Mouse (Mus musculus) G1E (cell line): ENCODE results near the gene Cfb. TPM values are rescaled to one million over a fixed set of nuclear protein-coding genes. Genes with fewer than 3 reads are reported as not detected.
"Not testable (repeated sequence)": the region's sequence is repeated elsewhere in the genome, so short reads cannot be mapped to it uniquely, and the experiment has no call there.

Experiments used
- ATAC-seq: 2 replicates; pipeline ENCODE4 v1.8.0; 2016; ENCODE audit warnings: mild to moderate bottlenecking; ENCODE audit not compliant: insufficient number of reproducible peaks, poor library complexity, low FRiP score, severe bottlenecking; ENCODE audit errors: extremely low read depth
- DNase-seq: peaks from one replicate; pipeline ENCODE4 v3.0.0; 2012; ENCODE audit warnings: low spot score
- H3K27me3 ChIP-seq: 2 replicates; pipeline ENCODE4 v1.6.1; 2012; ENCODE audit warnings: mild to moderate bottlenecking, low read length, inconsistent platforms; ENCODE audit not compliant: insufficient read depth
- H3K36me3 ChIP-seq: replicated peaks from 2 replicates; pipeline ENCODE3; 2012; ENCODE audit warnings: mild to moderate bottlenecking, inconsistent platforms
- H3K4me1 ChIP-seq: 2 replicates; pipeline ENCODE4 v1.6.1; 2012; ENCODE audit warnings: low read depth, low read length, inconsistent platforms, mixed read lengths; ENCODE audit not compliant: insufficient read depth
- H3K4me3 ChIP-seq: 2 replicates; pipeline ENCODE4 v1.5.1; 2012; ENCODE audit warnings: low read depth, mild to moderate bottlenecking, inconsistent platforms, low read length, moderate library complexity, mixed read lengths
- H3K9me3 ChIP-seq: replicated peaks from 2 replicates; pipeline ENCODE4 v1.6.1; 2012; ENCODE audit warnings: inconsistent platforms
- CTCF ChIP-seq: IDR thresholded peaks from 2 replicates; pipeline ENCODE4 v1.5.1; 2012; ENCODE audit warnings: low read depth, low read length, inconsistent platforms, mixed read lengths
- GATA1 ChIP-seq: IDR thresholded peaks from 2 replicates; pipeline ENCODE4 v1.6.1; 2012; ENCODE audit warnings: borderline replicate concordance, low read length, inconsistent platforms, mixed read lengths
- GATA2 ChIP-seq: IDR thresholded peaks from 2 replicates; pipeline ENCODE4 v1.6.1; 2012; ENCODE audit warnings: low read depth, low read length, inconsistent platforms, borderline replicate concordance
- POLR2AphosphoS5 ChIP-seq: IDR thresholded peaks from 2 replicates; pipeline ENCODE4 v1.6.1; 2012; ENCODE audit warnings: low read depth, low read length, inconsistent platforms; ENCODE audit not compliant: insufficient replicate concordance
- TAL1 ChIP-seq: conservative IDR thresholded peaks from 2 replicates; pipeline ENCODE4 v1.6.1; 2012; ENCODE audit warnings: low read depth, low read length, inconsistent platforms, mixed read lengths
- polyA plus RNA-seq: library from polyadenylated mRNA; stranded (reverse); fragments of >175 nt; gene quantifications from 2 replicates; pipeline ENCODE4 v1.2.3, GENCODE M21; 2012
- total RNA-seq, 2 experiments: library from RNA; stranded (forward) in 1 of 2; stranded (reverse) in 1 of 2; fragments of 200-1000 nt in 1 of 2; fragments of >200 nt in 1 of 2; fragmentation: Nextera tagmentation in 1 of 2; gene quantifications; 2 replicates each; pipeline ENCODE4 v1.2.3; 2014 to 2017

Cfb gene
- total and polyA plus RNA-seq, 3 experiments = not detected

- H3K4me3 ChIP-seq = no peak overlapping the region
- H3K9me3 ChIP-seq = no peaks in the 10 kb centered on the region
- peaks cover 30% of the 10 kb centered on the region for H3K27me3 ChIP-seq
- no peak for TF ChIP-seq TAL1
- no peak for TF ChIP-seq POLR2AphosphoS5
- no peak for TF ChIP-seq CTCF
- TF ChIP-seq GATA2 = no peak
- TF ChIP-seq GATA1 = no peak
- no peaks in the 10 kb centered on the region for H3K4me1 ChIP-seq
- H3K36me3 ChIP-seq = no peaks in the 10 kb centered on the region
- ATAC-seq (no peak), DNase-seq (no peak)
These were observed 47.4 kb downstream of the Cfb start for GRCm38 (mm10) chr17:34814818-34815370.

- peak; percentile 84 for TF ChIP-seq CTCF
- peak; percentile 51 for DNase-seq
- not testable (repeated sequence) for ATAC-seq, H3K4me3 ChIP-seq, H3K4me1 ChIP-seq, H3K36me3 ChIP-seq, H3K9me3 ChIP-seq
- H3K27me3 ChIP-seq = peaks cover 29% of the 10 kb centered on the region
These were observed 48.6 kb downstream of the Cfb start for GRCm38 (mm10) chr17:34813747-34814146.

- no peaks in the 10 kb centered on the region for H3K4me1 ChIP-seq
- no peaks in the 10 kb centered on the region for H3K36me3 ChIP-seq
- H3K4me3 ChIP-seq = no peak overlapping the region
- no peaks in the 10 kb centered on the region for H3K9me3 ChIP-seq
- DNase-seq (no peak), ATAC-seq (no peak)
- TF ChIP-seq POLR2AphosphoS5 = no peak
- TF ChIP-seq GATA1 = no peak
- TF ChIP-seq TAL1 = no peak
- TF ChIP-seq GATA2 = no peak
- no peak for TF ChIP-seq CTCF
- H3K27me3 ChIP-seq = peaks cover 22% of the 10 kb centered on the region; the same call in 1 of the 2 replicates
These were observed 51.0 kb downstream of the Cfb start for GRCm38 (mm10) chr17:34811275-34811674.

GRCm38 (mm10) chr17:34810811-34811210 lies 51.5 kb downstream of the Cfb start:
- not testable (repeated sequence) for ATAC-seq, H3K9me3 ChIP-seq

GRCm38 (mm10) chr17:34810411-34810810 lies 51.9 kb downstream of the Cfb start:
- not testable (repeated sequence) for H3K4me1 ChIP-seq, H3K9me3 ChIP-seq, H3K4me3 ChIP-seq, ATAC-seq, DNase-seq, H3K36me3 ChIP-seq
- peaks cover 18% of the 10 kb centered on the region; the same call in 1 of the 2 replicates for H3K27me3 ChIP-seq

More at GRCm38 (mm10) chr17:34810811-34811210, 51.5 kb downstream of the Cfb start:
- H3K4me1 ChIP-seq, DNase-seq, H3K4me3 ChIP-seq, H3K36me3 ChIP-seq: not testable (repeated sequence)
- peaks cover 18% of the 10 kb centered on the region; the same call in 1 of the 2 replicates for H3K27me3 ChIP-seq

GRCm38 (mm10) chr17:34808599-34809205 lies 53.6 kb downstream of the Cfb start:
- Histone ChIP-seq H3K4me3 (no peak overlapping the region), H3K4me1 (no peaks in the 10 kb centered on the region), H3K9me3 (peaks cover 6% of the 10 kb centered on the region), H3K27me3 (peaks cover 14% of the 10 kb centered on the region; the same call in 1 of the 2 replicates), H3K36me3 (no peaks in the 10 kb centered on the region)
- DNase-seq (no peak), ATAC-seq (no peak)
- no peak for TF ChIP-seq POLR2AphosphoS5
- TF ChIP-seq GATA1 = no peak
- no peak for TF ChIP-seq TAL1
- no peak for TF ChIP-seq CTCF
- no peak for TF ChIP-seq GATA2

- H3K4me3 ChIP-seq = no peak overlapping the region
- no peaks in the 10 kb centered on the region for H3K36me3 ChIP-seq
- no peaks in the 10 kb centered on the region for H3K4me1 ChIP-seq
- no peak for TF ChIP-seq CTCF
- TF ChIP-seq GATA2 = no peak
- TF ChIP-seq TAL1 = no peak
- no peak for TF ChIP-seq GATA1
- TF ChIP-seq POLR2AphosphoS5 = no peak
- DNase-seq (no peak), ATAC-seq (no peak)
- H3K27me3 ChIP-seq = peaks cover 9% of the 10 kb centered on the region; the same call in 1 of the 2 replicates
- peaks cover 6% of the 10 kb centered on the region for H3K9me3 ChIP-seq
These were observed 55.1 kb downstream of the Cfb start for GRCm38 (mm10) chr17:34807176-34807575.

Other genes starting within 250 kb of the Cfb start
Only the 20 nearest of the 36 such genes appear.
- gene C4b, start 118.6 kb downstream of the Cfb start, total RNA-seq (2014; fragmentation: Nextera tagmentation) = not detected in 2 replicates
- 0.33 TPM in 1 of 2 replicates, not detected in the other for gene C4b, start 118.6 kb downstream of the Cfb start, total RNA-seq (2017)
- not detected in 2 replicates for gene C4b, start 118.6 kb downstream of the Cfb start, polyA plus RNA-seq
- not detected in 2 replicates for gene Cyp21a1, start 58.0 kb downstream of the Cfb start, total RNA-seq (2014; fragmentation: Nextera tagmentation)
- not detected in 2 replicates for gene Cyp21a1, start 58.0 kb downstream of the Cfb start, total RNA-seq (2017)
- not detected in 2 replicates for gene Cyp21a1, start 58.0 kb downstream of the Cfb start, polyA plus RNA-seq
- 16.6 and 33.4 TPM in 2 replicates for gene Stk19, start 25.6 kb downstream of the Cfb start, total RNA-seq (2014; fragmentation: Nextera tagmentation)
- 19.6 and 23.1 TPM in 2 replicates for gene Stk19, start 25.6 kb downstream of the Cfb start, total RNA-seq (2017)
- gene Stk19, start 25.6 kb downstream of the Cfb start, polyA plus RNA-seq = 47.6 and 50.2 TPM in 2 replicates
- gene Dxo, start 25.5 kb downstream of the Cfb start, total RNA-seq (2014; fragmentation: Nextera tagmentation) = 25.4 and 27.7 TPM in 2 replicates
- gene Dxo, start 25.5 kb downstream of the Cfb start, total RNA-seq (2017) = 18.2 and 22.7 TPM in 2 replicates
- 58.7 and 70.5 TPM in 2 replicates for gene Dxo, start 25.5 kb downstream of the Cfb start, polyA plus RNA-seq
- 25.8 and 37.9 TPM in 2 replicates for gene Skiv2l, start 12.3 kb downstream of the Cfb start, total RNA-seq (2014; fragmentation: Nextera tagmentation)
- 43.6 and 45.3 TPM in 2 replicates for gene Skiv2l, start 12.3 kb downstream of the Cfb start, total RNA-seq (2017)
- gene Skiv2l, start 12.3 kb downstream of the Cfb start, polyA plus RNA-seq = 48.8 and 54.7 TPM in 2 replicates
- 66.0 and 86.9 TPM in 2 replicates for gene Nelfe, start 12.1 kb downstream of the Cfb start, total RNA-seq (2014; fragmentation: Nextera tagmentation)
- gene Nelfe, start 12.1 kb downstream of the Cfb start, total RNA-seq (2017) = 36.9 and 40.4 TPM in 2 replicates
- gene Nelfe, start 12.1 kb downstream of the Cfb start, polyA plus RNA-seq = 278 and 284 TPM in 2 replicates
- 5.4 and 6.1 TPM in 2 replicates for gene Zbtb12, start 17.0 kb upstream of the Cfb start, total RNA-seq (2014; fragmentation: Nextera tagmentation)
- gene Zbtb12, start 17.0 kb upstream of the Cfb start, total RNA-seq (2017) = 3.1 and 4.4 TPM in 2 replicates
- 20.4 and 22.7 TPM in 2 replicates for gene Zbtb12, start 17.0 kb upstream of the Cfb start, polyA plus RNA-seq
- gene Gm20547, start 19.5 kb upstream of the Cfb start, total RNA-seq (2014; fragmentation: Nextera tagmentation) = not detected in 2 replicates
- not detected in 2 replicates for gene Gm20547, start 19.5 kb upstream of the Cfb start, total RNA-seq (2017)
- gene Gm20547, start 19.5 kb upstream of the Cfb start, polyA plus RNA-seq = not detected in 2 replicates
- gene C2, start 35.7 kb upstream of the Cfb start, total RNA-seq (2014; fragmentation: Nextera tagmentation) = 22.2 and 25.9 TPM in 2 replicates
- 1.4 and 2.5 TPM in 2 replicates for gene C2, start 35.7 kb upstream of the Cfb start, total RNA-seq (2017)
- 1.2 and 2.3 TPM in 2 replicates for gene C2, start 35.7 kb upstream of the Cfb start, polyA plus RNA-seq
- gene Ehmt2, start 36.0 kb upstream of the Cfb start, total RNA-seq (2014; fragmentation: Nextera tagmentation) = 123 and 126 TPM in 2 replicates
- gene Ehmt2, start 36.0 kb upstream of the Cfb start, total RNA-seq (2017) = 94.4 and 108 TPM in 2 replicates
- gene Ehmt2, start 36.0 kb upstream of the Cfb start, polyA plus RNA-seq = 346 and 451 TPM in 2 replicates
- gene Slc44a4, start 51.9 kb upstream of the Cfb start, total RNA-seq (2014; fragmentation: Nextera tagmentation) = not detected in 2 replicates
- gene Slc44a4, start 51.9 kb upstream of the Cfb start, total RNA-seq (2017) = 0.06 TPM in 1 of 2 replicates, not detected in the other
- not detected in 2 replicates for gene Slc44a4, start 51.9 kb upstream of the Cfb start, polyA plus RNA-seq
- 11.6 and 12.6 TPM in 2 replicates for gene Neu1, start 68.7 kb upstream of the Cfb start, total RNA-seq (2014; fragmentation: Nextera tagmentation)
- gene Neu1, start 68.7 kb upstream of the Cfb start, total RNA-seq (2017) = 17.2 and 19.7 TPM in 2 replicates
- gene Neu1, start 68.7 kb upstream of the Cfb start, polyA plus RNA-seq = 9.2 and 12.0 TPM in 2 replicates
- 0.24 TPM in 1 of 2 replicates, not detected in the other for gene Hspa1b, start 96.7 kb upstream of the Cfb start, total RNA-seq (2014; fragmentation: Nextera tagmentation)
- gene Hspa1b, start 96.7 kb upstream of the Cfb start, total RNA-seq (2017) = 0.11 and 0.35 TPM in 2 replicates
- gene Hspa1b, start 96.7 kb upstream of the Cfb start, polyA plus RNA-seq = 0.93 and 0.94 TPM in 2 replicates
- gene Gm20481, start 107.4 kb upstream of the Cfb start, total RNA-seq (2014; fragmentation: Nextera tagmentation) = not detected in 2 replicates
- gene Gm20481, start 107.4 kb upstream of the Cfb start, total RNA-seq (2017) = 0.44 TPM in 1 of 2 replicates, not detected in the other
- not detected in 2 replicates for gene Gm20481, start 107.4 kb upstream of the Cfb start, polyA plus RNA-seq
- not detected in 2 replicates for gene Hspa1a, start 109.6 kb upstream of the Cfb start, total RNA-seq (2014; fragmentation: Nextera tagmentation)
- gene Hspa1a, start 109.6 kb upstream of the Cfb start, total RNA-seq (2017) = 0.06 TPM in 1 of 2 replicates, not detected in the other
- 0.18 and 0.22 TPM in 2 replicates for gene Hspa1a, start 109.6 kb upstream of the Cfb start, polyA plus RNA-seq
- not detected in 2 replicates for gene Hspa1l, start 110.2 kb upstream of the Cfb start, total RNA-seq (2014; fragmentation: Nextera tagmentation)
- 0.05 and 0.12 TPM in 2 replicates for gene Hspa1l, start 110.2 kb upstream of the Cfb start, total RNA-seq (2017)
- gene Hspa1l, start 110.2 kb upstream of the Cfb start, polyA plus RNA-seq = not detected in 2 replicates
- 195 and 218 TPM in 2 replicates for gene Lsm2, start 119.3 kb upstream of the Cfb start, total RNA-seq (2014; fragmentation: Nextera tagmentation)
- gene Lsm2, start 119.3 kb upstream of the Cfb start, total RNA-seq (2017) = 65.8 and 71.9 TPM in 2 replicates
- gene Lsm2, start 119.3 kb upstream of the Cfb start, polyA plus RNA-seq = 239 and 263 TPM in 2 replicates
- gene Vars, start 138.5 kb upstream of the Cfb start, total RNA-seq (2014; fragmentation: Nextera tagmentation) = 262 and 289 TPM in 2 replicates
- 99.3 and 130 TPM in 2 replicates for gene Vars, start 138.5 kb upstream of the Cfb start, total RNA-seq (2017)
- gene Vars, start 138.5 kb upstream of the Cfb start, polyA plus RNA-seq = 1,339 and 1,437 TPM in 2 replicates
- gene Vwa7, start 154.1 kb upstream of the Cfb start, total RNA-seq (2014; fragmentation: Nextera tagmentation) = 0.53 and 0.60 TPM in 2 replicates
- 3.5 TPM in 2 replicates for gene Vwa7, start 154.1 kb upstream of the Cfb start, total RNA-seq (2017)
- gene Vwa7, start 154.1 kb upstream of the Cfb start, polyA plus RNA-seq = 1.5 TPM in 2 replicates
- gene Sapcd1, start 165.5 kb upstream of the Cfb start, total RNA-seq (2014; fragmentation: Nextera tagmentation) = 35.3 and 35.5 TPM in 2 replicates
- 156 and 206 TPM in 2 replicates for gene Sapcd1, start 165.5 kb upstream of the Cfb start, total RNA-seq (2017)
- gene Sapcd1, start 165.5 kb upstream of the Cfb start, polyA plus RNA-seq = 90.0 and 101 TPM in 2 replicates